Mouse (Mus musculus) CH12.LX (cell line): ENCODE results near the gene Gdap2. TPM values are rescaled to one million over a fixed set of nuclear protein-coding genes. Genes with fewer than 3 reads are reported as not detected.

Experiments used
- DNase-seq: peaks from one replicate; pipeline ENCODE4 v3.0.0-alpha.2; 2013; ENCODE audit errors: extremely low read depth
- H3K27ac ChIP-seq: 2 replicates; pipeline ENCODE4 v1.5.1; 2012; ENCODE audit warnings: low read depth, mild to moderate bottlenecking, control low read depth, moderate library complexity; ENCODE audit not compliant: insufficient read depth
- H3K27me3 ChIP-seq: replicated peaks from 2 replicates; pipeline ENCODE3; 2012; ENCODE audit warnings: inconsistent platforms
- H3K36me3 ChIP-seq, 2 experiments: replicated peaks in 1 of 2; 2 replicates each; pipeline versions ENCODE3 to v1.6.1; 2012; ENCODE audit warnings: inconsistent platforms in 1 of 2, low read length in 1 of 2, mild to moderate bottlenecking in 1 of 2, mixed read lengths in 1 of 2, moderate library complexity in 1 of 2; ENCODE audit not compliant: control insufficient read depth in 1 of 2, insufficient read depth in 1 of 2
- H3K4me1 ChIP-seq, 2 experiments: 2 replicates each; pipeline ENCODE4 v1.6.1; 2012; ENCODE audit warnings: inconsistent platforms in 1 of 2, moderate library complexity in 1 of 2; ENCODE audit not compliant: insufficient read depth in 2 of 2, control insufficient read depth in 1 of 2
- H3K4me2 ChIP-seq: 2 replicates; pipeline ENCODE4 v1.6.1; 2012; ENCODE audit warnings: low read depth, mild to moderate bottlenecking, control low read depth; ENCODE audit not compliant: poor library complexity, insufficient read depth, severe bottlenecking
- H3K4me3 ChIP-seq, 3 experiments: fragments of 150-350 bp in 1 of 3; sonication (generic) in 1 of 3; replicated peaks in 1 of 3; 2 replicates each; pipeline versions ENCODE3 to v1.5.1; 2011 to 2012; ENCODE audit warnings: low read depth in 2 of 3, low read length in 2 of 3, mild to moderate bottlenecking in 2 of 3, moderate library complexity in 2 of 3, control low read depth in 1 of 3, improper control_type of control experiment in 1 of 3, inconsistent platforms in 1 of 3, mixed read lengths in 1 of 3; ENCODE audit not compliant: poor library complexity in 1 of 3
- H3K79me2 ChIP-seq: replicated peaks from 2 replicates; pipeline ENCODE4 v1.6.1; 2012; ENCODE audit warnings: mild to moderate bottlenecking, moderate library complexity; ENCODE audit not compliant: control insufficient read depth, poor library complexity, insufficient read depth, severe bottlenecking; ENCODE audit errors: extremely low read depth
- H3K9ac ChIP-seq: 2 replicates; pipeline ENCODE4 v1.6.1; 2012; ENCODE audit warnings: low read depth, mild to moderate bottlenecking, control low read depth, moderate library complexity; ENCODE audit not compliant: insufficient read depth
- H3K9me3 ChIP-seq: replicated peaks from 2 replicates; pipeline ENCODE3; 2012; ENCODE audit warnings: low read length, inconsistent platforms, mixed read lengths
- BHLHE40 ChIP-seq: IDR thresholded peaks from 2 replicates; pipeline ENCODE4 v1.6.1; 2011; ENCODE audit warnings: mild to moderate bottlenecking, low read depth, low read length, improper control_type of control experiment
- EP300 ChIP-seq: IDR thresholded peaks from 2 replicates; pipeline ENCODE4 v1.6.1; 2011; ENCODE audit warnings: low read length, improper control_type of control experiment
- ETS1 ChIP-seq: conservative IDR thresholded peaks from 2 replicates; pipeline ENCODE4 v1.6.1; 2012; ENCODE audit warnings: low read depth, mild to moderate bottlenecking, inconsistent platforms, low read length, improper control_type of control experiment, moderate library complexity
- GABPA ChIP-seq: IDR thresholded peaks from 2 replicates; pipeline ENCODE4 v1.6.1; 2012; ENCODE audit warnings: low read depth, low read length, improper control_type of control experiment, inconsistent platforms; ENCODE audit not compliant: insufficient replicate concordance
- JUND ChIP-seq: conservative IDR thresholded peaks from 2 replicates; pipeline ENCODE4 v1.6.1; 2011; ENCODE audit warnings: low read depth, low read length, improper control_type of control experiment
- MAX ChIP-seq: IDR thresholded peaks from 2 replicates; pipeline ENCODE4 v1.6.1; 2011; ENCODE audit warnings: low read length, improper control_type of control experiment
- MAZ ChIP-seq: IDR thresholded peaks from 2 replicates; pipeline ENCODE4 v1.6.1; 2012; ENCODE audit warnings: low read depth, mild to moderate bottlenecking, inconsistent platforms, low read length, improper control_type of control experiment, moderate library complexity
- MEF2A ChIP-seq: IDR thresholded peaks from 2 replicates; pipeline ENCODE4 v1.6.1; 2014; ENCODE audit warnings: low read depth, mild to moderate bottlenecking, inconsistent platforms, low read length, improper control_type of control experiment, borderline replicate concordance
- MYC ChIP-seq: IDR thresholded peaks from 2 replicates; pipeline ENCODE4 v1.6.1; 2011; ENCODE audit warnings: low read depth, mild to moderate bottlenecking, improper control_type of control experiment, low read length
- NELFE ChIP-seq: IDR thresholded peaks from 2 replicates; pipeline ENCODE4 v1.6.1; 2011; ENCODE audit warnings: low read depth, low read length, improper control_type of control experiment
- NRF1 ChIP-seq: IDR thresholded peaks from 2 replicates; pipeline ENCODE4 v1.6.1; 2014; ENCODE audit warnings: low read depth, mild to moderate bottlenecking, inconsistent platforms, low read length, improper control_type of control experiment, moderate library complexity
- POLR2A ChIP-seq: IDR thresholded peaks from 2 replicates; pipeline ENCODE4 v1.6.1; 2011; ENCODE audit warnings: low read depth, mild to moderate bottlenecking, improper control_type of control experiment, low read length
- RCOR1 ChIP-seq: conservative IDR thresholded peaks from 2 replicates; pipeline ENCODE4 v1.6.1; 2012; ENCODE audit warnings: low read depth, mild to moderate bottlenecking, inconsistent platforms, low read length, improper control_type of control experiment
- TBP ChIP-seq: conservative IDR thresholded peaks from 2 replicates; pipeline ENCODE4 v1.6.1; 2011; ENCODE audit warnings: low read depth, low read length, improper control_type of control experiment
- ZKSCAN1 ChIP-seq: IDR thresholded peaks from 2 replicates; pipeline ENCODE4 v1.6.1; 2012; ENCODE audit warnings: low read depth, inconsistent platforms, low read length, improper control_type of control experiment, borderline replicate concordance
- dilution Hi-C: fragments of 300-500 bp; cut with MboI; formaldehyde crosslinking; loops from 2 replicates; pipeline ENCODE4 v1.14.3; 2020; ENCODE audit warnings: low sequenced_read_pairs; ENCODE audit not compliant: extremely low pct_unique_long_range_greater_than_20kb, extremely low pct_ligation_motif_present
- in situ Hi-C: fragments of 300-500 bp; cut with MboI; formaldehyde crosslinking; loops from 3 replicates; pipeline ENCODE4 v1.14.3; 2019; ENCODE audit warnings: low sequenced_read_pairs, low pct_ligation_motif_present, low pct_unique_long_range_greater_than_20kb, mixed read lengths
- polyA plus RNA-seq: library from polyadenylated mRNA; unstranded; fragments of >175 nt; gene quantifications from 2 replicates; pipeline ENCODE4 v1.2.1, GENCODE M21; 2012; ENCODE audit warnings: low read depth; ENCODE audit not compliant: insufficient read length
- total RNA-seq, 2 experiments: library from RNA; depleted of rRNA; stranded (reverse); fragments of 300-350 nt in 1 of 2; fragments of >200 nt in 1 of 2; gene quantifications; 2 replicates each; pipeline ENCODE4 v1.2.3; 2012 to 2014

Gdap2 gene
- total and polyA plus RNA-seq, 3 experiments = 16.2 to 37.8 (median 16.9) TPM

GRCm38 (mm10) chr3:100160682-100161445 is 1.3 kb upstream of the Gdap2 start:
- peak; percentile 27 for DNase-seq
- H3K27me3 ChIP-seq = no peaks in the 10 kb centered on the region
- H3K4me1 ChIP-seq = peaks cover 5 to 21% of the 10 kb centered on the region in 2 experiments; a peak in 3 of 4 replicates
- peaks cover 31% of the 10 kb centered on the region for H3K79me2 ChIP-seq
- H3K4me3 ChIP-seq = peak overlapping the region; percentile 75 to 92 (median 79)
- H3K27ac ChIP-seq = no peak overlapping the region
- TF ChIP-seq MAZ (no peak), ZKSCAN1 (no peak), RCOR1 (no peak), NRF1 (no peak), GABPA (no peak), MEF2A (no peak), NELFE (no peak), ETS1 (no peak), POLR2A (no peak), MYC (no peak), TBP (no peak), MAX (no peak), EP300 (no peak)
- peak overlapping the region; percentile 72 for H3K4me2 ChIP-seq
- in situ Hi-C loops (no loop called here), dilution Hi-C loops (no loop called here)
- peak overlapping the region; percentile 74 for H3K9ac ChIP-seq
- peaks cover 31 to 48% of the 10 kb centered on the region in 2 experiments for H3K36me3 ChIP-seq
- H3K9me3 ChIP-seq = no peaks in the 10 kb centered on the region

GRCm38 (mm10) chr3:100161665-100162314 is 391 bp upstream of the Gdap2 start:
- H3K9ac ChIP-seq = peak overlapping the region; percentile 74
- peaks cover 31% of the 10 kb centered on the region for H3K79me2 ChIP-seq
- no peaks in the 10 kb centered on the region for H3K9me3 ChIP-seq
- H3K27me3 ChIP-seq = no peaks in the 10 kb centered on the region
- in situ Hi-C loops (no loop called here), dilution Hi-C loops (no loop called here)
- peak overlapping the region; percentile 72; the same call in 1 of the 2 replicates for H3K4me2 ChIP-seq
- DNase-seq = no peak
- H3K27ac ChIP-seq = no peak overlapping the region
- H3K36me3 ChIP-seq = peaks cover 30 to 48% of the 10 kb centered on the region in 2 experiments
- peaks cover 5 to 21% of the 10 kb centered on the region in 2 experiments; a peak in 3 of 4 replicates for H3K4me1 ChIP-seq
- H3K4me3 ChIP-seq = peak overlapping the region; percentile 75 to 92 (median 79)
- TF ChIP-seq BHLHE40 (no peak), JUND (no peak)
